Mouse (Mus musculus): ENCODE measurements at regions not wholly inside any gene's neighbourhood (a gene's known extent, or its start where the extent isn't known, plus 50 kb on each side); places are given as distances from the start of the nearest gene placed in this dataset.

DNA sequence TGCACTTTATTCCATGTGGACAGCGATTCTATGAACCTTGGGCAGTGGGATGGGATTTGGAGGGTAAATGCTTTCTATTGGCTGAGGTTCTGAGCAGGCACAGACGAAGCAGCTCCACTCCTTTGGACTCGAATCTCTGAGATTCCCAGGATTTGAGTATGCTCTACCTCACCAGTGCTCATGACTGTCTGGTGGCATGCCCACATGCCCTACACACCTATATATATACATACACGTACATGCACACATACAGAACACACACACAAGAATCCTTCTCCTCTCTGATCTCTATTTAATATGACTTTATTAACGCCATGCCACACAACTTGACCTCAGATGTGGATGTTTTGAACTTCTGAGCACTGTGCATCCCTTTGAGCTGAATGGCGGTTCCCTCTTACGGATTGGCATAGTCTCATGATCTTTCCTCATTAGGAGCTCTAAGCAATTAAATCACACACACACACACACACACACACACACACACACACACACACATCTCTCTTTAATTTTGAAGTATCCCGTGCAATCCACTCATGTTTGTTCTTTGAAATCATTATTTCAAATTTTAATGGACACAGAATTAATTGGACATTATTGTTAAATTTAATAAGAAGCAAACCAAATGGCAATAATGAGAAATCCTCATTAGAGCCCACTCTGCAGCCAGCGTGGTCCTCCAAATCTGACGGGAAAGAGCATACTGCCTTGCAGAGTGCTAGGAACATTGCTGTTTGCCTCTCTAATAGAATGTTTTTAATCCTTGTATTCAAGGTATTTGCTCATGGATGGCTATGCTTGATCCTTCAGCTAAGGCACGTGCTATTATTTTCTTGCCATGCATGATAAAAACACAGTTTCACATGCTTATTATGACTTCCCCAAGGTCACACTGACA lies 205.1 kb upstream of the Kirrel3 start:
- no peak for DNase-seq (ENCODE audit: low spot score)
- intact Hi-C loops (cut with DNase I): no loop called here

- DNase-seq (ENCODE audit: low spot score): no peak
- intact Hi-C loops (cut with DNase I): no loop called here
These were observed 162.1 kb upstream of the Kirrel3 start for GRCm38 (mm10) chr9:34323571-34323970.

- intact Hi-C loops (cut with DNase I): no loop called here
- no peak for DNase-seq (ENCODE audit: low spot score)
These were observed 157.0 kb upstream of the Kirrel3 start for GRCm38 (mm10) chr9:34328723-34329122.

DNA sequence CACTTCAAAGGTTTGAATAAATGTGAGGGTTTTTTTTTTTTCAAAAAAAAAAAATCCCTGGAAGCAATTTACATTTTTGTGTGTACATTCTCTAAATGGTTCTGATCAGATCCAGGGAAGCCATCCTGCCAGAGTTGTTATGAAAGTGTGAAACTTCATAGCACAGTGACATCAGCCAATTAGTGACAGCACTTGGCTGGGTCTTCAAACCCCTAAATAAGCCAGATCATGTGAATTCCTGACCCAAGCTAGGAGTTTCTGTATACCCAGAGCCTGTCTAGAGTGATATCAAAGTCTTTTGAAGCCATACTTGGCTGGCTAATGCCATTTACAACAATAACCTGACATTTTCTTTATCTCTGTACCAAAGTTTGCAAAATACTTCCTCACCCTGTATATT lies 151.6 kb upstream of the Kirrel3 start:
- no peak for DNase-seq (ENCODE audit: low spot score)
- intact Hi-C loops (cut with DNase I): no loop called here

- no peak for DNase-seq (ENCODE audit: low spot score)
- intact Hi-C loops (cut with DNase I): no loop called here
These were observed 150.9 kb upstream of the Kirrel3 start for GRCm38 (mm10) chr9:34334555-34335468.

GRCm38 (mm10) chr9:34348442-34348841 lies 137.3 kb upstream of the Kirrel3 start:
- no peak for DNase-seq (ENCODE audit: low spot score)
- intact Hi-C loops (cut with DNase I): no loop called here

- intact Hi-C loops (cut with DNase I): no loop called here
- DNase-seq (ENCODE audit: low spot score): no peak
These were observed 135.7 kb upstream of the Kirrel3 start for GRCm38 (mm10) chr9:34349997-34350396.

GRCm38 (mm10) chr9:34353744-34354143 lies 131.9 kb upstream of the Kirrel3 start:
- intact Hi-C loops (cut with DNase I): no loop called here
- no peak for DNase-seq (ENCODE audit: low spot score)

DNA sequence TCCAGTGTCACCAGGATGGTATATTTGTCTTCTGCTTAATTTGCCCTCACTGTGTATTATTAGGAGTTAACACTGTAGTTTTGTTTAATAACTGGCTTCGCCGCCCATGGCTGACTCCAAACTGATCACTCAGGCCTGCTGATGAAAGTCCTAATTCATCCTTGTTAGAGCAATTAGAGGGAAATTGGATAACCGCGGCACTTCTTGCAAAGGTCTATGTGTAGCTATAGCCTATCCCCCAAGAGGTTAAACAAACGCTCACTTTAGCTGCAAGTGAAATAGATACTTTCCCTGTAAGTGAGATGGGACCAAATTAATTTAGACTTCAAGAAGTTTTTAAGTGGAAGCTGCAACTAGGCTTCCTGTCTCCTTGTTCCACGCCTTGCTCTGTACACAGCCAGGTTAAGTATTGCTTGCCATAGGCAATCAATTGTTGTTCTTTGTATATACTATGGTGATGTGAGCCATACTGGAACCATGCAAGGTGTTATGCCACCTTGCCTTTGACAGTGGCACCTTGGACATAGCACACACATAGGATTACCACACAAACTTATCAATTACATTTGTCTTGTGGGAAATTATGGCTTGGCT lies 130.9 kb upstream of the Kirrel3 start:
- intact Hi-C loops (cut with DNase I): no loop called here
- no peak for DNase-seq (ENCODE audit: low spot score)

GRCm38 (mm10) chr9:34370686-34371398 lies 114.9 kb upstream of the Kirrel3 start:
- intact Hi-C loops (cut with DNase I): no loop called here
- no peak for DNase-seq (ENCODE audit: low spot score)

DNA sequence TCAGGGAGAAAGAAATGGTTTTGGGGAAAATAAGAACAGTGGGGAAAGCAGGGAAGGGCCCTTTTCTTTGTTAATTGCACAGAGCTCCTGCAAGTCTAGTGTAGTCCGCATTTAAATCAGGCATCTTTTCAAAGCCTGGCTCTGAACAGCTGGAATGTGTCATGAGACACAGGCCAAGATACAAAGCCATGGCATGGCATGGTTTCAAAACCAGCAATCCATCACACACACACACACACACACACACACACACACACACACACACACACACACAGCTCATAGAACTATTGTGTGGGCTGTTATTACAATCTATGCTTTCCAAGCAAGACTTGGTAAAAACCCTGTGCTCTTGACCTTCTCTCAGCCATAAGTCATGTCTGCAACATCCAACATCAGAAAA lies 110.5 kb upstream of the Kirrel3 start:
- no peak for DNase-seq (ENCODE audit: low spot score)
- intact Hi-C loops (cut with DNase I): no loop called here

DNA sequence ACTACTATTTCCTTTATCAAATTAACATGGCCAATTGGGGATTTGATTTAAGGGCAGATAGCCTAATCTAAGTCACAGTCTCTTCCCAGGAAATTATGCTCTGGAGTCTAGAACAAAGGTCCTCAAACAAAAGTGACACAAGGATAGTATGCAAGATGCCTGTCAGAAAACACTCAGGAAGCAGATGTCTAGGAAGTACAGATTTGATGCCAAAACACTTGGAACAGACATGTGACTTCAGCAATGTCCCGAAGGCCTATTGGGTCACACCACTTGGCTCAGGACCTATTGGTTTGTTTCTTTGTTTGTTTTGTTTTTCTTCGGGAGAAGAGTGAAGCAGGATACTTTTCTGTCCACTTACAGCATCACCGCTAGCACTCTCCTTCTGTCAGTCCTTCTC lies 105.7 kb upstream of the Kirrel3 start:
- intact Hi-C loops (cut with DNase I): no loop called here
- no peak for DNase-seq (ENCODE audit: low spot score)

DNA sequence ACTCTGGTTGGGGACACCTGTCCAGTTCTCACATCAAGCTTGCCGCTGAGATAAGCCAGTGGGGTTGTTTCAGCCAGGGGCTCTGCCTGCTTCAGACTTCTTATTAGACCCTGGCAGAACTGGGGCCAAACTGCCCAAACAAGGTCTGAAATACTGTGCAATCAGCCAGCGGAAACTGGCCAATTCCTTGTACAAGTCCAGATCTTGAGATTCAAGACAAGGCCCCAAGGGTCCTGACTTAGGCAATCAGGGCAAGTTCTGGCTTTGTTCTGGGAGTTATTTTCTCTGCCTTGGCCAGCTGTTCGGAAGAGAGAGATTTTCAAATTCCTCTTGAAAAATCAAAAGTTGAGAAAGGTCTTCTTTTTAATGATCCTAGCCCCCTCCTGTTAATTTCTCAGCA lies 104.1 kb upstream of the Kirrel3 start:
- no peak for DNase-seq (ENCODE audit: low spot score)
- intact Hi-C loops (cut with DNase I): no loop called here

GRCm38 (mm10) chr9:34382208-34382607 lies 103.5 kb upstream of the Kirrel3 start:
- DNase-seq (ENCODE audit: low spot score): no peak
- intact Hi-C loops (cut with DNase I): no loop called here

- intact Hi-C loops (cut with DNase I): no loop called here
- peak; percentile 20 for DNase-seq (ENCODE audit: low spot score)
These were observed 99.6 kb upstream of the Kirrel3 start for GRCm38 (mm10) chr9:34386071-34386470.

DNA sequence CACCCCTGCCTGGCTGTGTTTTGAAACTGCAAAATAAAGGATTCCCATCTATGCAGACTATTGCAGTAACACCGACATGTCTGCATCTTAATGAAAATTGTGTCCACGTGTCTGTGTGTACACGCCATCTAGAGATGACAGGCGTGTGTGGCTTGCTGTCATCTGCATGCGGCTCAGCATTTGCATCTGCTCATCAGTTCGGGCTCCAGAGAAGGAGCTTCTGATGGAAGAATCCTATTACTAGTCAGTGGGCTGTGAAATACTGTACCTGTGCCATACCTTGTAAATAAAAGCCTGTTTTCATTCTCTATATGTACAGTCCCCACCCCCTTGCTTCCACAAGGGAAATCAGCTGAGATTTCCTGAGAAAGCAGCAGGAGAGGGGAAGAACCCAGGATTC lies 92.7 kb upstream of the Kirrel3 start:
- intact Hi-C loops (cut with DNase I): no loop called here
- DNase-seq (ENCODE audit: low spot score): no peak

GRCm38 (mm10) chr9:34395839-34396804 lies 89.6 kb upstream of the Kirrel3 start:
- no peak for DNase-seq (ENCODE audit: low spot score)
- intact Hi-C loops (cut with DNase I): no loop called here

- intact Hi-C loops (cut with DNase I): no loop called here
- no peak for DNase-seq (ENCODE audit: low spot score)
These were observed 74.0 kb upstream of the Kirrel3 start for GRCm38 (mm10) chr9:34411699-34412098.

DNA sequence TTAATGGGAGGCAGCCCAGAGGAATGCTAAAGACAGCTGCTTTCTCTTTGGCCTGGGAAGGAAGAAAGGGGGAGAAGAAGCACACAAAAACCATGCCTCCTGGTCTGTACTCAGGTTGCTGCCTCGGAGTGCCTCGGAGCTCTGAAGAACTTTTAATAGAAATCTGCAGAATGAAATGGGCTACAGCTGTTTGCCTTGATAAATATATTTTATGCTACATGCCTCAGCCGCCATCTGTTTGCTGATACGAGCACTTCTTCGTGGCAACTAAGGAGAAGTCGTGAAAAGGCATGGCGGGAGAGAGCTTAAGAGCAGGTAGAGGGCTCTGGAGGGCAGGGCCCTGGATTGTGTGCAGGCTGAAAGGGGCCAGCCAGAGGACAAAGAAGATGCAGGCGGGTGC lies 69.5 kb upstream of the Kirrel3 start:
- DNase-seq (ENCODE audit: low spot score): no peak

More for the DNA sequence above, 69.5 kb upstream of the Kirrel3 start:
- intact Hi-C loops (cut with DNase I): no loop called here
